Mouse (Mus musculus) neural tube, embryonic 15.5 days (tissue): ENCODE measurements around the gene Vav1. TPM values are rescaled to one million over a fixed set of nuclear protein-coding genes. Genes with fewer than 3 reads are reported as not detected.
"Not testable (repeated sequence)": the region's sequence is repeated elsewhere in the genome, so short reads cannot be mapped to it uniquely, and the experiment has no call there.

ENCODE experiments used
- ATAC-seq: fragments of 200-750 bp; cut with Nextera tagmentation; 2 replicates; pipeline ENCODE4 v1.8.0; 2017; ENCODE audit warnings: mild to moderate bottlenecking, moderate TSS enrichment, moderate library complexity; ENCODE audit not compliant: low FRiP score
- H3K27ac ChIP-seq: fragments of 300-500 bp; sonication (generic); replicated peaks from 2 replicates; pipeline ENCODE4 v1.5.1; 2015; ENCODE audit warnings: mild to moderate bottlenecking, inconsistent platforms
- H3K27me3 ChIP-seq: fragments of 300-500 bp; sonication (generic); replicated peaks from 2 replicates; pipeline ENCODE4 v1.6.1; 2015; ENCODE audit warnings: inconsistent platforms
- H3K36me3 ChIP-seq: fragments of 300-500 bp; sonication (generic); 2 replicates; pipeline ENCODE4 v1.6.1; 2015; ENCODE audit warnings: inconsistent platforms
- H3K4me1 ChIP-seq: fragments of 300-500 bp; sonication (generic); 2 replicates; pipeline ENCODE4 v1.6.1; 2015; ENCODE audit warnings: inconsistent platforms
- H3K4me2 ChIP-seq: fragments of 300-500 bp; sonication (generic); 2 replicates; pipeline ENCODE4 v1.6.1; 2015; ENCODE audit warnings: inconsistent platforms, mild to moderate bottlenecking, moderate library complexity
- H3K4me3 ChIP-seq: fragments of 300-500 bp; sonication (generic); replicated peaks from 2 replicates; pipeline ENCODE4 v1.5.1; 2015; ENCODE audit warnings: mild to moderate bottlenecking, inconsistent platforms
- H3K9ac ChIP-seq: fragments of 300-500 bp; sonication (generic); replicated peaks from 2 replicates; pipeline ENCODE4 v1.6.1; 2015; ENCODE audit warnings: mild to moderate bottlenecking, inconsistent platforms
- H3K9me3 ChIP-seq: fragments of 300-500 bp; sonication (generic); replicated peaks from 2 replicates; pipeline ENCODE4 v1.6.1; 2016; ENCODE audit warnings: inconsistent platforms
- WGBS: fragments of 180-500 bp; shearing (Covaris S2); methylation state at CpG from one replicate; pipeline ENCODE4 v1.1.7; 2015; ENCODE audit warnings: mixed read lengths; 5-methylcytosine and 5-hydroxymethylcytosine counted together
- polyA plus RNA-seq: library from polyadenylated mRNA; unstranded; fragments of >200 nt; fragmentation: Nextera tagmentation; extraction: Ambion mirVana; gene quantifications from 2 replicates; pipeline ENCODE4 v1.2.1, GENCODE M21; 2015

Gene Vav1
- polyA plus RNA-seq, 1 experiment from 2014 or later = 1.6 TPM

DNA sequence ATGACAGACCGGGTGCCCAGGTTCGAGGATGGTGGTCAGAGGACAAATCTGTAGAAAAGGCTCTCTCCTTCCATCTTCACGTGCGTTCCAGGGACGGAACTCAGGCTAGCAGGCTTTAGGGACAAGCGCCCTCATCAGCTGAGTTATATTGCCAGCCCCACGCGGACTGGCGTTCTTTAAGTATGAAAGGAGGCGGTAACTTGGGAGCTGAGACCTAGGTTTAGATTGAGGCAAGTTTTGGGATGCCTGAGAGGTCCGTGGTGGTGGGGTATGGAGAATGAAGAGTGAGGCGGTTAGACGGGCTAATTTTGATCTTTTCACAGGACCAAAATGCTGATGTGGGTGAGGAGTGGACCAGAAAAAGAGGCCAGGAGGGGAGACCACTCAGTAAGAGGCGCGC is 4.2 kb upstream of the Vav1 start:
- peak overlapping the region; percentile 48; the same call in 1 of the 2 replicates for H3K9ac ChIP-seq
- no peak for ATAC-seq
- H3K4me2 ChIP-seq = peak overlapping the region; percentile 86
- H3K9me3 ChIP-seq = no peaks in the 10 kb centered on the region
- H3K36me3 ChIP-seq = no peaks in the 10 kb centered on the region
- H3K4me3 ChIP-seq = peak overlapping the region; percentile 52
- peaks cover 26% of the 10 kb centered on the region for H3K4me1 ChIP-seq
- peaks cover 40% of the 10 kb centered on the region for H3K27me3 ChIP-seq
- WGBS = 4% methylated on average over 15 of the region's 15 CpGs
- H3K27ac ChIP-seq = no peak overlapping the region

DNA sequence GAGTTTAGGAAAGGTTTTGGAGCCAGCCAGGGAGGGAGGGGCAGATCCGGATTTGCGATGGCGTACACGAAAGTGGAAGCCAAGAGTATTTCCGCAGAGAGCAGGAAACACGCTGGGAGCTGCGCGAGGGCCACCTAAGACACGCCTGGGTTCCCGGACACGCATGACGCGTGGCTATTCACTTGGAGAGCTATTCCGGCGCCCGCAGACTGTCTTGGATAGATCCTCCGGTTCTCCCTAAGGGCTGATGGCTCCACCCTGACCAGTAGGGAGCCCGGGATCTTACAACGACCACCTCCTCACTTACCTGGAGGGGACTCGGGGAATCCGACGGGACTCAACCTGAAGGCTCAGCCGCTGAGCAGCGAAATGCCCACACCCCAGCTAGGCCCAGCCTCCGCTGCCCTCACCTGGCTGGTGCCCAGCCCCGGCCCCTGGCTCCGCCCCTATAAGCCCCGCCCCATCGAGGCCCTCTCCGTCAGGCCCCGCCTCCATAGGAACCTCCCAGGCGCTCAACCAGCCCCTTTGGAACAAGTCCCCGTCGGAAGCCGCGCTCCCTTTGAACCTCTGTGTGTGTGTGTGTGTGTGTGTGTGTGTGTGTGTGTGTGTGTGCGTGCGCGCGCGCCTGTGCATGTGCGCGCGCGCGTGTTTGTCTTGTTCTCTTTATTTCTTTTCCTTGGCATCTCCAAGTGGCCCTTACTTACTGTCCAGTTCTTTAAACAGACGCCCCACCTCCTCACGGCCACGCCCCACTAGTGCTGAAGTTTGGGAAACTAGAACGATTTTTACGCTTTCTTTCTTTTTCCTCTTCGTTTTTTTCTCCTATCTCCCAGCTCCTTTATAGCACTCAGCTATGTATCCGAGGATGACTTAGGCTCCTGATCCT is 3.5 kb upstream of the Vav1 start:
- WGBS = under 1% methylated on average over 46 of the region's 53 CpGs

DNA sequence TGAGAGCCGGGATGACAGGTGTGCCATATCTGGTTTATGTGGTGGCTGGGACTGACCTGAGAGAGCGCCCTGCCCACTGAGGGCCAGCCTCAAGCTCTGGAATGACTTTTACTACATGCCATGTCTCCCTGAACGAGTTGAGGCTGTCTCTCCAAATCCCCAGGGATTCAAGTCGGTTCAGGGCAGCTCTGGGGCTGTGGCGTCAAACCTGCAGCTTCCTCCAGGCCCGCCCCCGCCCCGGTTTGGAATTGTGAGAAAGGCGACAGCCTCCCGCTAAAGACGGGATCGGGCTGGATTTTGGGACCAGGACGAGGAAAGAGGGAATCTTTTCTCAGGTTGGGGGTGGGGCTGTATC is 2.9 kb upstream of the Vav1 start:
- WGBS = 3% methylated on average over 13 of the region's 13 CpGs
- H3K4me1 ChIP-seq = peaks cover 26% of the 10 kb centered on the region

More for the DNA sequence above, 3.5 kb upstream of the Vav1 start:
- peak; percentile 73 for ATAC-seq
- H3K4me3 ChIP-seq = peak overlapping the region; percentile 52
- H3K9ac ChIP-seq = peak overlapping the region; percentile 48
- peaks cover 26% of the 10 kb centered on the region for H3K4me1 ChIP-seq
- peaks cover 40% of the 10 kb centered on the region for H3K27me3 ChIP-seq
- no peaks in the 10 kb centered on the region for H3K36me3 ChIP-seq
- peak overlapping the region; percentile 86 for H3K4me2 ChIP-seq
- no peak overlapping the region for H3K27ac ChIP-seq
- no peaks in the 10 kb centered on the region for H3K9me3 ChIP-seq

DNA sequence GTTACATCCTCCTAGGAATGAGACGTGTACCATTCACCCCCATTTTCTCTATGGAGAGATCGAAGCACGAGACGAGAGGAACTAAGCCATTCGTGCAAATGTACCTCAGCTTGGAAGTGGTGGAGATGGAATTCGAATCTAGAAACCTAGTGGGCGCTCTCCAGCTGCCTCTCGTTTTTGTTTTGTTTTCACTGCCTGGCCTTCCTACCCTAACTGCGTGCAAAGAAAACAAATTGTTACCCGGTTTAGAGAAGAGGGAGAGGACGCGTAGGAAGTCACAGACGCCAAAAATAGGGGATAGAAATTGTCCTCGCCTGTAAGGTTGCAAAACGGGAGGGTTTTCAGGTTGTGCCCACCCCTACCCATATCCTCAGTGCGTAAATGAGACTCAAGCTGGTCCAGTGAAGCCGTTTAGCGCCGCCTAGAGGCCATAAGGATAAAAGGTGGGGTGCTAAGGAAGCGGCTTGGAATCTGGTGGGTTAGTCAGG is 2.2 kb upstream of the Vav1 start:
- peak overlapping the region; percentile 58; the same call in 1 of the 2 replicates for H3K27ac ChIP-seq

More for the DNA sequence above, 2.9 kb upstream of the Vav1 start:
- no peak overlapping the region for H3K27ac ChIP-seq
- H3K4me2 ChIP-seq = peak overlapping the region; percentile 86
- H3K4me3 ChIP-seq = peak overlapping the region; percentile 52
- peak; percentile 50 for ATAC-seq
- no peaks in the 10 kb centered on the region for H3K9me3 ChIP-seq
- no peaks in the 10 kb centered on the region for H3K36me3 ChIP-seq
- peak overlapping the region; percentile 48; the same call in 1 of the 2 replicates for H3K9ac ChIP-seq
- peaks cover 40% of the 10 kb centered on the region for H3K27me3 ChIP-seq

DNA sequence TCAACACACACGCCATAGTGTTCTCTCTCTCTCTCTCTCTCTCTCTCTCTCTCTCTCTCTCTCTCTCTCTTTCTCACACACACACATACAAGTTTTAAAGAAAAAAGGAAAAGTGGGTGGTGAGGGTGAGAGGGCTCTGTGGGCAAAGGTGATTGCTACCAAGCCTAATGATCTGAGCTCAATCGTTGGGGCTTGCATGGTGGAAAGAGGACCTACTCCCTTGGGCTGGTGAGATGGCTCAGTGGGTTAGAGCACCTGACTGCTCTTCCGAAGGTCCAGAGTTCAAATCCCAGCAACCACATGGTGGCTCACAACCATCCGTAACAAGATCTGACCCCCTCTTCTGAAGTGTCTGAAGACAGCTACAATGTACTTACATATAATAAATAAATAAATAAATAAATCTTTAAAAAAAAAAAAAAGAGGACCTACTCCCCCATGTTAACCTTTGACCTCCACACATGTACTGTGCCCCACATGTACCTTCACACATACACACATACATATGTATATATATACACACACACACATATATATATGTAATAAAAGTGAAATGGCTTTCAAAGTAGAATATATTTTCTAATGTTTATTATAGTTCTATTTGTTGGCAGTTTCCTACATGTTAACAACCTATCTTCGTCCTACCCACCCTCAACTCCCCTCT is 1.2 kb upstream of the Vav1 start:
- not testable (repeated sequence) for H3K9me3 ChIP-seq, H3K4me3 ChIP-seq, H3K9ac ChIP-seq, ATAC-seq, H3K27ac ChIP-seq, H3K36me3 ChIP-seq, H3K4me2 ChIP-seq
- Histone ChIP-seq H3K4me1 (peaks cover 26% of the 10 kb centered on the region), H3K27me3 (peaks cover 28% of the 10 kb centered on the region)
- WGBS = 89% methylated on average over 5 of the region's 5 CpGs

More for the DNA sequence above, 2.2 kb upstream of the Vav1 start:
- under 1% methylated on average over 20 of the region's 20 CpGs for WGBS
- Histone ChIP-seq H3K9me3 (no peaks in the 10 kb centered on the region), H3K36me3 (no peaks in the 10 kb centered on the region), H3K27me3 (peaks cover 36% of the 10 kb centered on the region), H3K9ac (peak overlapping the region; percentile 42; the same call in 1 of the 2 replicates), H3K4me3 (peak overlapping the region; percentile 52), H3K4me2 (peak overlapping the region; percentile 86), H3K4me1 (peaks cover 26% of the 10 kb centered on the region)
- ATAC-seq = peak; percentile 73

DNA sequence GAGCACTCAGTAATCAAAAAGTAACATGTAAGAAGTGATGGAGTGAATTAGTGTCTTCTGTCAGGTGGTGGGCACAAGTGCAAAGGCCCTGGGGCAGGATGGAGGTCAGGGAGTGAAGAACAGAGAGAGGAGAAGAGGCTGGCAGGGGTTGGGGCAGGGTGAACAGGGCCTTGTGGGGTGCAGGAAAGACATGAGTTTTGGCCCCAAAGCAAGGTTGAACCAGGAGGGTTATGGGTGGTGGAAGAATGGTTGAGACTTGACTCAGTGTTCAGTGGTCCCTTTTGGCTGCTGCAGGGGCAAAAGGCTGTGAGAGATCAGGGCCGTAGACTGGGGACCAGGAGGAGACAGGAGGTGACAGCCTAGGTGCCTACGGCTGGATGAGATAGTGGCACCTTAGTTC is 363 bp upstream of the Vav1 start:
- H3K9ac ChIP-seq = no peak overlapping the region
- no peak overlapping the region for H3K27ac ChIP-seq
- ATAC-seq = no peak
- H3K9me3 ChIP-seq = no peaks in the 10 kb centered on the region
- peaks cover 21% of the 10 kb centered on the region for H3K27me3 ChIP-seq
- H3K36me3 ChIP-seq = no peaks in the 10 kb centered on the region
- H3K4me1 ChIP-seq = peaks cover 26% of the 10 kb centered on the region
- H3K4me2 ChIP-seq = no peak overlapping the region
- H3K4me3 ChIP-seq = no peak overlapping the region
- 86% methylated on average over 2 of the region's 2 CpGs for WGBS

DNA sequence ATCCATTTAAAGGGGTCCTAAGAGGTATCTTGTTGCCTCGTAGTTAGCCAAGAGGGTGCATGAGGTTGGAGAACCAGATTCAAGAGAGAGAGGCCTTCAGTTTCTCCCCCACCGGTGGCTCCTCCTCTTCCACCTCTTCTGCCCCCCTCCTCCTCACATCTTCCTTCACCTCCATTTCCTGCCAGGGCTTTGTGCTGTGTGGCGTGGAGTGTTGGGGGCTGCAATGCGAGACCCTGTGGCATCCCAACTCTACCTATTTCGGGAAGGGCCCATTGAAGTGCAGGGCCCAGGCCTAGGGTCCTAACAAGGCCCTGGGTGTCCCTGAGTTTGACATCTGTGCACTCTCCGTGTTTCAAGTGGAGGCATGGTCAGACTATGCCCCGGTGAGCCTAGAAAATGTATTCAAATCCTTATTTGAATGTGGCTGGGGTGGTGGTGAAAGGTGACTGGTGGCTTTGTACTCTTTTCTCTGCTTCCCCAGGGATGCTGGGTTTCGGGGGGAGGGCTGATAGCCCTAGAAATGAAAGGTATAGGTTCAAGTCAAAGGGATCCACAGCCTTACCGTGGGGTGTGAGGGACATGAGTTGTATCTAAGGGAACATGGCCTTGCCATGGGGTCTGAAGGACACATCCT is 808 bp downstream of the Vav1 start:
- Histone ChIP-seq H3K36me3 (no peaks in the 10 kb centered on the region), H3K4me3 (no peak overlapping the region), H3K27me3 (peaks cover 11% of the 10 kb centered on the region), H3K9me3 (no peaks in the 10 kb centered on the region), H3K9ac (no peak overlapping the region), H3K4me2 (no peak overlapping the region), H3K4me1 (peaks cover 23% of the 10 kb centered on the region), H3K27ac (no peak overlapping the region)
- ATAC-seq = no peak
- WGBS = 66% methylated on average over 9 of the region's 9 CpGs

DNA sequence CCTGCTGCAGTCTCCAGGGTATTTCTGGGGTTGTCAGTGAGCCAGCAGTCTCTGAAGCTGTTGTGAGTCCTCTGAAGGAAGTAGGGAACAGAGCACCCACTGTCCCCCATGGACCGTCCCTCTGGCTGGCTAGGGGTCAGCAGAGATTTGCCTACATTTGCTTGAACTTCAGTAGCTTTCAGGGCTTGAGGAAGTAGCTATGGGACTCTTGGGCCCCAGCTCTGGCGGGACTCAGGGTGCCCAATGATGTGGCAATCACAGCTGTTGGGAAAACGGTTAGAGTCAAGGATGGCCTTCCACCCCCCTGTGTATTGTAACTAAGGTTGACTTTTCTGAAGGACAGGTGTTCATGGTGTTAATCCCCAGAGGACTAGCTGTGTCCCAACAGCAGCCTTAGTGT is 1.5 kb downstream of the Vav1 start:
- Histone ChIP-seq H3K9me3 (no peaks in the 10 kb centered on the region), H3K36me3 (no peaks in the 10 kb centered on the region), H3K4me3 (no peak overlapping the region), H3K9ac (no peak overlapping the region), H3K27me3 (peaks cover 5% of the 10 kb centered on the region; the same call in 1 of the 2 replicates), H3K4me1 (peaks cover 17% of the 10 kb centered on the region), H3K27ac (no peak overlapping the region), H3K4me2 (no peak overlapping the region)
- WGBS = 76% methylated on average over 3 of the region's 3 CpGs
- ATAC-seq = no peak

DNA sequence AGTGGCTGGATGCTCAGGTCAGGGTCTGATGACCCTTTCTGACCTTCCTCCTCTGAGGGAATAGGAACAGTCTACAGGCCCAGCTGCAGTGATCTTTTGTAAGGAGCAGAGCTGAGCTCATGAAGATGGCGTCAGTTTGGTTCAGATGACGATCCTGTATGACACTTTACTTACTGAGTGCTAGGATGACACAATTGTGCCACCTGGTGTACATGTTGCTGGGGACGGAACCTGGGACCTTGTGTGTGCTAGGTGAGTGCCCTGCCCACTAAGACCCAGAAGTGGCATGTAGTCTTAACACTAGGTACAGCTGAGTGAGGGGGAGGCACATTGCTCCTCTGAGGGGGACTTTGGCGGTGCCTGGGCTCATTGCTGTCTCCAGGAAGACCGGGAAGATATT is 5.0 kb downstream of the Vav1 start:
- Histone ChIP-seq H3K27me3 (no peaks in the 10 kb centered on the region; the same call in 1 of the 2 replicates), H3K4me1 (no peaks in the 10 kb centered on the region), H3K27ac (no peak overlapping the region), H3K36me3 (no peaks in the 10 kb centered on the region), H3K4me2 (no peak overlapping the region), H3K9me3 (no peaks in the 10 kb centered on the region), H3K9ac (no peak overlapping the region), H3K4me3 (no peak overlapping the region)
- WGBS = 78% methylated on average over 5 of the region's 5 CpGs
- no peak for ATAC-seq

DNA sequence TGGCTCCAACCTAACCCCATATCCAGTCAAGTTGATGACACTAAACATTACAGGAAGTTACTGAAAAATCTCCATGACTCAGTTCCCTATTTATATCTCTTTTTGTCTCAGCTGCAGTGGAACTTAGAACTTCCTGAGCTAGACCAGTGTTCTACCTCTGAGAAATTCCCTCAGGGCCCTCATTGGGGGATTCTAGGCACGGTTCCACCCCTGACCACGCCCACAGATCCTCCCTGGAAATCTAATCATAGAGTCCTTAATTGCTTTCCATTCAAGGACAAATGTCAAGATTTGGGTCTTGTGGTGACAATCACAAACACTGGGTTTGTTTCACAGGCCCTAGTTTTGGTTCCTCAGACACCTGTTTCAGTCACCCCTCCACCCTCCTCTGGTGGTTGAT is 6.2 kb downstream of the Vav1 start:
- Histone ChIP-seq H3K4me2 (no peak overlapping the region), H3K9me3 (no peaks in the 10 kb centered on the region), H3K4me1 (no peaks in the 10 kb centered on the region), H3K4me3 (no peak overlapping the region), H3K9ac (no peak overlapping the region), H3K36me3 (no peaks in the 10 kb centered on the region), H3K27me3 (no peaks in the 10 kb centered on the region), H3K27ac (no peak overlapping the region)
- 65% methylated on average over 2 of the region's 2 CpGs for WGBS
- ATAC-seq = no peak

DNA sequence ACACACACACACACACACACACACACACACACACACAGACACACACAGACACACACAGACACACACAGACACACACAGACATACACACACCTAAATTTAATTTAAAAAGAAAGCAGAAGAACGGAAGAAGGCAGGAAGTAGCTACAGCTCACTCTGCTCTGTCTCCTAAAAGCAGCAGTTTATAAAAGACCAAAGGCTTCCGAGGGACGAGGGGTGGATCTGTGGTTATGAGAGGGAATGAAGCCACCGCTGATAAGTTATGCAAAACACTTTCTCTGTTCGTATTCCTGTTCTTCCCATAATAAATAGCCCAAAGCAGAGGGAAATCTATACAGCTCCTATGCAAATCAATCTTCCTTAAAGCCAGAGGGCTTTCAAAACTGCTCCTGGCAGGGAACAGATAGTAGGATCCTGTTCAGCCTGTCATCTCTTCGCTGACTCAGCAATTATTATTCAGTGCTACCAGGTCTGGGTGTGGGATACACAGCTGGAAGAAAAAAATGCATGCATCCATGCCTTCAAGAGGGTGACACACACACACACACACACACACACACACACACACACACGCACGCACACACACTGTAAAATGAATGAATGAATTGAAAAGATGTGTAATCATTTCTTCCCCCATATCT is 7.9 kb downstream of the Vav1 start:
- no peaks in the 10 kb centered on the region for H3K36me3 ChIP-seq
- no peak overlapping the region for H3K4me3 ChIP-seq
- no peak overlapping the region for H3K9ac ChIP-seq
- H3K9me3 ChIP-seq = no peaks in the 10 kb centered on the region
- no peak for ATAC-seq
- no peaks in the 10 kb centered on the region for H3K27me3 ChIP-seq
- no peak overlapping the region for H3K27ac ChIP-seq
- no peak overlapping the region for H3K4me2 ChIP-seq
- no peaks in the 10 kb centered on the region for H3K4me1 ChIP-seq
- WGBS = 71% methylated on average over 8 of the region's 8 CpGs
